Mouse (Mus musculus) spleen, adult 2 months (tissue): ENCODE measurements around the gene Cblb.

Experiments used
- CTCF ChIP-seq: fragments of 200-500 bp; IDR thresholded peaks from 2 replicates; pipeline ENCODE4 v1.5.1; 2011; ENCODE audit warnings: mild to moderate bottlenecking, inconsistent platforms; ENCODE audit not compliant: insufficient read depth, insufficient read length, insufficient replicate concordance; ENCODE audit errors: extremely low read depth
- POLR2A ChIP-seq: fragments of 200-500 bp; IDR thresholded peaks from 2 replicates; pipeline ENCODE4 v1.6.1; 2011; ENCODE audit warnings: low read depth, low read length, inconsistent platforms

- TF ChIP-seq POLR2A (no peak), CTCF (no peak)
These were observed 58.3 kb downstream of the Cblb start for GRCm38 (mm10) chr16:52089354-52089753.
